Mouse (Mus musculus) liver (tissue): ENCODE results near the gene Pou2f1.

ENCODE experiments used
- DNase-seq: peaks from one replicate; pipeline ENCODE4 v3.0.0-alpha.2; 2020; ENCODE audit warnings: mixed read lengths

Pou2f1 gene

GRCm38 (mm10) chr1:166002520-166003155 lies at the start of gene Pou2f1:
Gene Pou2f1, minus strand, starts transcription at chr1:166002678.
- DNase-seq: peak; percentile 98

GRCm38 (mm10) chr1:166049046-166049827 lies 46.8 kb upstream of the Pou2f1 start:
- DNase-seq: no peak

- DNase-seq: no peak
Observed at GRCm38 (mm10) chr1:166048230-166048911, 45.9 kb upstream of the Pou2f1 start.

- DNase-seq: no peak
Observed at GRCm38 (mm10) chr1:166047505-166048170, 45.2 kb upstream of the Pou2f1 start.

- no peak for DNase-seq
Observed at GRCm38 (mm10) chr1:166045894-166046197, 43.4 kb upstream of the Pou2f1 start.

GRCm38 (mm10) chr1:166045060-166045893 lies 42.8 kb upstream of the Pou2f1 start:
- no peak for DNase-seq

GRCm38 (mm10) chr1:166043451-166044149 lies 41.1 kb upstream of the Pou2f1 start:
- DNase-seq: no peak

GRCm38 (mm10) chr1:166041501-166041900 lies 39.0 kb upstream of the Pou2f1 start:
- no peak for DNase-seq

GRCm38 (mm10) chr1:166038731-166039332 lies 36.4 kb upstream of the Pou2f1 start:
- no peak for DNase-seq

GRCm38 (mm10) chr1:166035045-166035444 lies 32.6 kb upstream of the Pou2f1 start:
- DNase-seq: no peak

GRCm38 (mm10) chr1:166031673-166032547 lies 29.4 kb upstream of the Pou2f1 start:
- DNase-seq: no peak

GRCm38 (mm10) chr1:166023981-166024380 lies 21.5 kb upstream of the Pou2f1 start:
- DNase-seq: no peak

- DNase-seq: no peak
Observed at GRCm38 (mm10) chr1:166017203-166017602, 14.7 kb upstream of the Pou2f1 start.

- DNase-seq: no peak
Observed at GRCm38 (mm10) chr1:166016306-166016705, 13.8 kb upstream of the Pou2f1 start.

GRCm38 (mm10) chr1:166014530-166014929 lies 12.1 kb upstream of the Pou2f1 start:
- DNase-seq: peak; percentile 25

GRCm38 (mm10) chr1:166010106-166010505 lies 7.6 kb upstream of the Pou2f1 start:
- no peak for DNase-seq

GRCm38 (mm10) chr1:166008634-166009350 lies 6.3 kb upstream of the Pou2f1 start:
- DNase-seq: no peak

- no peak for DNase-seq
Observed at GRCm38 (mm10) chr1:166007026-166007425, 4.5 kb upstream of the Pou2f1 start.

GRCm38 (mm10) chr1:166003181-166004022 lies 924 bp upstream of the Pou2f1 start:
- DNase-seq: peak; percentile 95
